Mouse (Mus musculus): Measurements from ENCODE around the gene Gabra4. TPM values are rescaled to one million over a fixed set of nuclear protein-coding genes. Genes with fewer than 3 reads are reported as not detected.
A peak's percentile ranks its signal among the peaks of the same experiment; 100 is the strongest.

The Gabra4 gene
- polyA plus RNA-seq, 1 experiment from 2014 or later, result 23.4 TPM

GRCm38 (mm10) chr5:71639804-71640203 is 18.3 kb downstream of the Gabra4 start:
- H3K27ac ChIP-seq (ENCODE audit: low read length), result no peak overlapping the region
- 84% methylated on average over 10 of the region's 10 CpGs for WGBS

GRCm38 (mm10) chr5:71627820-71628219 is 30.3 kb downstream of the Gabra4 start:
- Histone ChIP-seq H3K27me3 (replicated peaks; ENCODE audit: control insufficient read depth, insufficient read depth, low read length) (no peaks in the 10 kb centered on the region), H3K27ac (ENCODE audit: low read length) (no peak overlapping the region), H3K4me2 (ENCODE audit: low read length) (no peak overlapping the region), H3K4me1 (replicated peaks; ENCODE audit: control insufficient read depth, insufficient read depth, low read length) (no peaks in the 10 kb centered on the region), H3K9me3 (ENCODE audit: control insufficient read depth, low read length) (no peaks in the 10 kb centered on the region), H3K36me3 (ENCODE audit: control insufficient read depth, insufficient read depth) (no peaks in the 10 kb centered on the region), H3K9ac (replicated peaks; ENCODE audit: low read depth, low read length) (no peak overlapping the region), H3K4me3 (replicated peaks; ENCODE audit: low read length) (no peak overlapping the region)
- 76% methylated on average over 3 of the region's 3 CpGs for WGBS
- ATAC-seq, result peak; percentile 59; the same call in 1 of the 2 replicates

More at GRCm38 (mm10) chr5:71639804-71640203, 18.3 kb downstream of the Gabra4 start:
- no peak overlapping the region for H3K4me3 ChIP-seq (replicated peaks; ENCODE audit: low read length)
- no peaks in the 10 kb centered on the region for H3K4me1 ChIP-seq (replicated peaks; ENCODE audit: control insufficient read depth, insufficient read depth, low read length)
- no peaks in the 10 kb centered on the region for H3K36me3 ChIP-seq (ENCODE audit: control insufficient read depth, insufficient read depth)
- ATAC-seq, result no peak
- no peaks in the 10 kb centered on the region for H3K9me3 ChIP-seq (ENCODE audit: control insufficient read depth, low read length)
- H3K9ac ChIP-seq (replicated peaks; ENCODE audit: low read depth, low read length), result no peak overlapping the region
- no peaks in the 10 kb centered on the region for H3K27me3 ChIP-seq (replicated peaks; ENCODE audit: control insufficient read depth, insufficient read depth, low read length)
- H3K4me2 ChIP-seq (ENCODE audit: low read length), result no peak overlapping the region

GRCm38 (mm10) chr5:71616734-71617133 is 41.4 kb downstream of the Gabra4 start:
- H3K27ac ChIP-seq (ENCODE audit: low read length), result no peak overlapping the region
- 63% methylated on average over 4 of the region's 4 CpGs for WGBS

GRCm38 (mm10) chr5:71614311-71614710 is 43.8 kb downstream of the Gabra4 start:
- Histone ChIP-seq H3K4me2 (ENCODE audit: low read length) (no peak overlapping the region), H3K9me3 (ENCODE audit: control insufficient read depth, low read length) (no peaks in the 10 kb centered on the region), H3K4me1 (replicated peaks; ENCODE audit: control insufficient read depth, insufficient read depth, low read length) (no peaks in the 10 kb centered on the region), H3K4me3 (replicated peaks; ENCODE audit: low read length) (no peak overlapping the region), H3K27ac (ENCODE audit: low read length) (no peak overlapping the region), H3K9ac (replicated peaks; ENCODE audit: low read depth, low read length) (no peak overlapping the region), H3K27me3 (replicated peaks; ENCODE audit: control insufficient read depth, insufficient read depth, low read length) (no peaks in the 10 kb centered on the region), H3K36me3 (ENCODE audit: control insufficient read depth, insufficient read depth) (no peaks in the 10 kb centered on the region)
- WGBS, result 91% methylated on average over 1 of the region's 1 CpGs
- ATAC-seq, result no peak

More at GRCm38 (mm10) chr5:71616734-71617133, 41.4 kb downstream of the Gabra4 start:
- Histone ChIP-seq H3K4me3 (replicated peaks; ENCODE audit: low read length) (no peak overlapping the region), H3K9me3 (ENCODE audit: control insufficient read depth, low read length) (no peaks in the 10 kb centered on the region), H3K36me3 (ENCODE audit: control insufficient read depth, insufficient read depth) (no peaks in the 10 kb centered on the region), H3K4me1 (replicated peaks; ENCODE audit: control insufficient read depth, insufficient read depth, low read length) (no peaks in the 10 kb centered on the region), H3K27me3 (replicated peaks; ENCODE audit: control insufficient read depth, insufficient read depth, low read length) (no peaks in the 10 kb centered on the region), H3K9ac (replicated peaks; ENCODE audit: low read depth, low read length) (no peak overlapping the region), H3K4me2 (ENCODE audit: low read length) (no peak overlapping the region)
- ATAC-seq, result no peak

GRCm38 (mm10) chr5:71608735-71609134 is 49.4 kb downstream of the Gabra4 start:
- Histone ChIP-seq H3K27ac (ENCODE audit: low read length) (no peak overlapping the region), H3K27me3 (replicated peaks; ENCODE audit: control insufficient read depth, insufficient read depth, low read length) (no peaks in the 10 kb centered on the region), H3K4me3 (replicated peaks; ENCODE audit: low read length) (no peak overlapping the region), H3K36me3 (ENCODE audit: control insufficient read depth, insufficient read depth) (no peaks in the 10 kb centered on the region), H3K4me2 (ENCODE audit: low read length) (no peak overlapping the region), H3K9me3 (ENCODE audit: control insufficient read depth, low read length) (no peaks in the 10 kb centered on the region), H3K9ac (replicated peaks; ENCODE audit: low read depth, low read length) (no peak overlapping the region), H3K4me1 (replicated peaks; ENCODE audit: control insufficient read depth, insufficient read depth, low read length) (0 out of 2 replicates have a peak, but pooled peaks cover 2% of the 10 kb centered on the region)
- 82% methylated on average over 1 of the region's 1 CpGs for WGBS
- ATAC-seq, result no peak

GRCm38 (mm10) chr5:71606907-71607306 is 51.2 kb downstream of the Gabra4 start:
- Histone ChIP-seq H3K27ac (ENCODE audit: low read length) (no peak overlapping the region), H3K4me1 (replicated peaks; ENCODE audit: control insufficient read depth, insufficient read depth, low read length) (0 out of 2 replicates have a peak, but pooled peaks cover 2% of the 10 kb centered on the region), H3K9me3 (ENCODE audit: control insufficient read depth, low read length) (no peaks in the 10 kb centered on the region), H3K4me2 (ENCODE audit: low read length) (no peak overlapping the region), H3K27me3 (replicated peaks; ENCODE audit: control insufficient read depth, insufficient read depth, low read length) (no peaks in the 10 kb centered on the region), H3K36me3 (ENCODE audit: control insufficient read depth, insufficient read depth) (no peaks in the 10 kb centered on the region), H3K4me3 (replicated peaks; ENCODE audit: low read length) (no peak overlapping the region), H3K9ac (replicated peaks; ENCODE audit: low read depth, low read length) (no peak overlapping the region)
- ATAC-seq, result peak; percentile 47; the same call in 1 of the 2 replicates
- WGBS, result 53% methylated on average over 4 of the region's 4 CpGs

- ATAC-seq, result peak; percentile 69
- Histone ChIP-seq H3K4me3 (replicated peaks; ENCODE audit: low read length) (no peak overlapping the region), H3K27me3 (replicated peaks; ENCODE audit: control insufficient read depth, insufficient read depth, low read length) (no peaks in the 10 kb centered on the region), H3K9me3 (ENCODE audit: control insufficient read depth, low read length) (no peaks in the 10 kb centered on the region), H3K36me3 (ENCODE audit: control insufficient read depth, insufficient read depth) (no peaks in the 10 kb centered on the region), H3K27ac (ENCODE audit: low read length) (no peak overlapping the region), H3K4me2 (ENCODE audit: low read length) (no peak overlapping the region), H3K9ac (replicated peaks; ENCODE audit: low read depth, low read length) (no peak overlapping the region), H3K4me1 (replicated peaks; ENCODE audit: control insufficient read depth, insufficient read depth, low read length) (0 out of 2 replicates have a peak, but pooled peaks cover 2% of the 10 kb centered on the region)
- 49% methylated on average over 8 of the region's 8 CpGs for WGBS
Measured at GRCm38 (mm10) chr5:71604128-71604690, 53.9 kb downstream of the Gabra4 start.

- Histone ChIP-seq H3K9me3 (ENCODE audit: control insufficient read depth, low read length) (no peaks in the 10 kb centered on the region), H3K36me3 (ENCODE audit: control insufficient read depth, insufficient read depth) (no peaks in the 10 kb centered on the region), H3K4me1 (replicated peaks; ENCODE audit: control insufficient read depth, insufficient read depth, low read length) (no peaks in the 10 kb centered on the region), H3K9ac (replicated peaks; ENCODE audit: low read depth, low read length) (no peak overlapping the region), H3K4me3 (replicated peaks; ENCODE audit: low read length) (no peak overlapping the region), H3K4me2 (ENCODE audit: low read length) (no peak overlapping the region), H3K27me3 (replicated peaks; ENCODE audit: control insufficient read depth, insufficient read depth, low read length) (no peaks in the 10 kb centered on the region), H3K27ac (ENCODE audit: low read length) (no peak overlapping the region)
- ATAC-seq, result no peak
- WGBS, result 73% methylated on average over 2 of the region's 2 CpGs
Measured at GRCm38 (mm10) chr5:71595321-71595720, 62.8 kb downstream of the Gabra4 start.

- no peaks in the 10 kb centered on the region for H3K27me3 ChIP-seq (replicated peaks; ENCODE audit: control insufficient read depth, insufficient read depth, low read length)
- WGBS, result 88% methylated on average over 2 of the region's 2 CpGs
- ATAC-seq, result no peak
Measured at GRCm38 (mm10) chr5:71593745-71594255, 64.3 kb downstream of the Gabra4 start.

More at GRCm38 (mm10) chr5:71593745-71594255, 64.3 kb downstream of the Gabra4 start:
- Histone ChIP-seq H3K4me1 (replicated peaks; ENCODE audit: control insufficient read depth, insufficient read depth, low read length) (no peaks in the 10 kb centered on the region), H3K27ac (ENCODE audit: low read length) (no peak overlapping the region), H3K4me2 (ENCODE audit: low read length) (no peak overlapping the region), H3K9me3 (ENCODE audit: control insufficient read depth, low read length) (no peaks in the 10 kb centered on the region), H3K9ac (replicated peaks; ENCODE audit: low read depth, low read length) (no peak overlapping the region), H3K36me3 (ENCODE audit: control insufficient read depth, insufficient read depth) (no peaks in the 10 kb centered on the region), H3K4me3 (replicated peaks; ENCODE audit: low read length) (no peak overlapping the region)

Measured in forebrain, embryonic 16.5 days (tissue).